14 mouse cellular contexts compared by ENCODE assay signal in the genomic region with DNA sequence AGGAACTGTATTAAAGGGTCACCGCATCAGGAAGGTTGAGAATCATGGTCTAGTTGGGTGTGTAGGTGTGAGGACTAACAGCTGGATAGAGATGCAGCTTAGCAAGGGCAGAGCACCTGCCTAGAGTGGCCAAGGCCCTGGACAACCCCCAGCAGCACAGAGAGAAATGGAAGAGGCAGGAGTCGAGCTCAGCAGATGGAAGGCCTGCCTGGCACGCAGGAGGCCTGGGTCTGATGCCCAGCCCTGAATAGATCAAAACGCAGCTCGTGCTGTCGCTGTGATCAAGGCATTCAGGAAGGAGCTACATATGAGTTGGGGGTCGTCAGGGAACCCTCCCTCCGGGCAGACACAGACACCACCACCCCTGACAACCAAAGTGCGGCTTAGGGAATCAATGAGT.
"Had no signal": no experiment of that assay in that cellular context is flagged by ENCODE, and none has a peak within 500 bp of the region (broad histone marks: within the 10 kb centered on the region; RNA-seq: fewer than 3 reads in every experiment).

No protein-coding gene starts in this region.

- H3K4me3 ChIP-seq: limb, embryonic 12.5 days; limb, embryonic 15.5 days; liver, embryonic 15.5 days had no signal

- H3K27ac ChIP-seq: kidney, postnatal 0 days; limb, embryonic 12.5 days; limb, embryonic 15.5 days; liver, embryonic 15.5 days had no signal

- H3K27me3 ChIP-seq: limb, embryonic 12.5 days; limb, embryonic 15.5 days; liver, embryonic 15.5 days had no signal

- DNase-seq: kidney, postnatal 25 days; left cerebral cortex, postnatal 4 days; lung, adult 2 months; lung, postnatal 14 days; lung, postnatal 4 days; midbrain, embryonic 14.5 days; thymus, adult 18-20 months; thymus, postnatal 36 days had no signal

- H3K36me3 ChIP-seq: limb, embryonic 12.5 days; limb, embryonic 15.5 days; liver, embryonic 15.5 days had no signal

- H3K4me2 ChIP-seq: limb, embryonic 12.5 days; limb, embryonic 15.5 days; liver, embryonic 11.5 days; liver, embryonic 15.5 days; midbrain, embryonic 11.5 days had no signal

- H3K9me3 ChIP-seq: limb, embryonic 12.5 days; limb, embryonic 15.5 days; liver, embryonic 15.5 days had no signal

- H3K9ac ChIP-seq: limb, embryonic 12.5 days; limb, embryonic 15.5 days; liver, embryonic 15.5 days had no signal
